Mouse (Mus musculus): ENCODE results near the gene Lifr.

GRCm38 (mm10) chr15:7084780-7085497, 5.5 kb upstream of the Lifr start:
- TF ChIP-seq CTCF (IDR thresholded peaks at IDR 0.05) (no peak), POLR2A (IDR thresholded peaks at IDR 0.05; ENCODE audit: insufficient read depth, low read depth, low read length) (no peak; the same call in 1 of the 2 replicates), EP300 (IDR thresholded peaks at IDR 0.05; ENCODE audit: insufficient read depth, low read depth, low read length) (0 out of 2 replicates have a peak, but pooled peaks have one; percentile 42)

All from heart, adult 2 months (tissue).